In the genomic region with DNA sequence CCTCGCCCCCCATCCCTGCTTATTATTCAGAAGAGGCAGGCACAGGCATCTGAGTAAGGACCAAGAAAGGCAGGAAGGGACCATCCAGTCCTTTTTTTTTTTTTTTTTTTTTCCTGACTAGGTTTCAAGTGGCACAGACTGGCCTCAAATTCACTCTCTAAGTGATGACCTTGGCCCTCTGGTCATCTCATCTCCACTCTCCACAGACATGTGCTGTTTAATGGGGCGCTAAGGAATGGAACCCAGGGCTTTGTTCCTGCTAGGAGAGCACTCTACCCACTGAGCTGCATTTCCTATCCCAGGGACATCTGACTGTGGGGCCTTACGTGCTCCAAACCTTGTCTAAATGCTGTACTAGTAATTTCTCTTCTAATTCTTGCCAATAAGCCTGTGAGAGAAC, we compare ENCODE assay signal across 22 mouse cellular contexts. TPM values are rescaled to one million over a fixed set of nuclear protein-coding genes. Genes with fewer than 3 reads are reported as not detected.
DNase-seq lines count a peak whose midpoint lies in the region; ATAC-seq and TF ChIP-seq lines count a peak whose summit lies in the region.
"Had no signal": no experiment of that assay in that cellular context is flagged by ENCODE, and none has a peak within 500 bp of the region (broad histone marks: within the 10 kb centered on the region; RNA-seq: fewer than 3 reads in every experiment).

No protein-coding gene starts in this region.

- no peak for TF ChIP-seq CTCF in kidney, postnatal 0 days (IDR thresholded peaks at IDR 0.05; ENCODE audit: low read depth)

- no peaks in the 10 kb centered on the region for H3K27me3 ChIP-seq in kidney, embryonic 14.5 days (ENCODE audit: control insufficient read depth, insufficient read depth, low read length)
- H3K27me3 ChIP-seq in kidney, embryonic 16.5 days (ENCODE audit: insufficient read depth, low read length): no peaks in the 10 kb centered on the region
- no peaks in the 10 kb centered on the region for H3K27me3 ChIP-seq in kidney, postnatal 0 days (ENCODE audit: insufficient read depth, low read length)
- H3K27me3 ChIP-seq: CH12.LX, Patski had no signal

- no peak overlapping the region for H3K4me2 ChIP-seq in kidney, embryonic 14.5 days (replicated peaks; ENCODE audit: low read depth, low read length)
- no peak overlapping the region for H3K4me2 ChIP-seq in kidney, embryonic 16.5 days (replicated peaks; ENCODE audit: low read depth, low read length)
- H3K4me2 ChIP-seq in kidney, postnatal 0 days (ENCODE audit: low read length): no peak overlapping the region

- H3K36me3 ChIP-seq in kidney, embryonic 14.5 days (ENCODE audit: control insufficient read depth, insufficient read depth, low read length): no peaks in the 10 kb centered on the region
- H3K36me3 ChIP-seq in kidney, embryonic 16.5 days (ENCODE audit: insufficient read depth, low read length): no peaks in the 10 kb centered on the region
- no peaks in the 10 kb centered on the region for H3K36me3 ChIP-seq in kidney, postnatal 0 days (ENCODE audit: insufficient read depth, low read length)
- H3K36me3 ChIP-seq: G1E had no signal

- H3K27ac ChIP-seq in kidney, embryonic 14.5 days (ENCODE audit: low read depth, low read length): no peak overlapping the region
- no peak overlapping the region for H3K27ac ChIP-seq in kidney, embryonic 16.5 days (ENCODE audit: low read length)
- no peak overlapping the region for H3K27ac ChIP-seq in kidney, postnatal 0 days

- no peak overlapping the region for H3K4me3 ChIP-seq in kidney, embryonic 14.5 days (ENCODE audit: low read length)
- H3K4me3 ChIP-seq in kidney, embryonic 16.5 days (ENCODE audit: low read length): no peak overlapping the region
- no peak overlapping the region for H3K4me3 ChIP-seq in kidney, postnatal 0 days (replicated peaks; ENCODE audit: low read depth, low read length)

- WGBS in kidney, embryonic 14.5 days: 49% methylated on average over 3 of the region's 3 CpGs
- 52% methylated on average over 3 of the region's 3 CpGs for WGBS in kidney, embryonic 16.5 days
- WGBS in kidney, postnatal 0 days: 55% methylated on average over 3 of the region's 3 CpGs

- H3K4me1 ChIP-seq in kidney, embryonic 14.5 days (ENCODE audit: control insufficient read depth, insufficient read depth, low read length): peaks cover 5% of the 10 kb centered on the region
- H3K4me1 ChIP-seq in kidney, embryonic 16.5 days (ENCODE audit: insufficient read depth, low read length): peaks cover 3% of the 10 kb centered on the region; the same call in 1 of the 2 replicates
- peaks cover 6% of the 10 kb centered on the region; the same call in 1 of the 2 replicates for H3K4me1 ChIP-seq in kidney, postnatal 0 days (replicated peaks; ENCODE audit: insufficient read depth, low read length)

- H3K9me3 ChIP-seq in kidney, embryonic 14.5 days (ENCODE audit: control insufficient read depth, low read length): no peaks in the 10 kb centered on the region
- H3K9me3 ChIP-seq in kidney, embryonic 16.5 days (ENCODE audit: low read length): no peaks in the 10 kb centered on the region
- H3K9me3 ChIP-seq in kidney, postnatal 0 days (replicated peaks; ENCODE audit: low read length): no peaks in the 10 kb centered on the region
- H3K9me3 ChIP-seq: G1E had no signal

- 0 out of 2 replicates have a peak, but pooled peaks have one; percentile 72 for ATAC-seq in kidney, embryonic 14.5 days (ENCODE audit: low FRiP score, low TSS enrichment)
- ATAC-seq in kidney, embryonic 16.5 days (ENCODE audit: low FRiP score, low TSS enrichment): peak; percentile 54; the same call in 1 of the 2 replicates
- ATAC-seq in kidney, postnatal 0 days (replicated peaks; ENCODE audit: low FRiP score, low read depth): no peak
- ATAC-seq: activated CD4-positive, CD25-positive, alpha-beta regulatory T cell, adult 4 months; CD4-positive, CD25-positive, alpha-beta regulatory T cell, adult 4 months; Patski had no signal

- no peak overlapping the region for H3K9ac ChIP-seq in kidney, embryonic 14.5 days (ENCODE audit: low read depth, low read length)
- H3K9ac ChIP-seq in kidney, embryonic 16.5 days (replicated peaks; ENCODE audit: low read length): no peak overlapping the region
- no peak overlapping the region for H3K9ac ChIP-seq in kidney, postnatal 0 days (ENCODE audit: low read depth, low read length)

- peak; percentile 3 for DNase-seq in adrenal gland, adult 2 months
- no peak for DNase-seq in adrenal gland, adult 8-10 months
- no peak for DNase-seq in kidney, adult 9 months
- no peak for DNase-seq in kidney, postnatal 4 days
- peak; percentile 36 for DNase-seq in kidney, postnatal 0 days (ENCODE audit: low spot score)
- DNase-seq in kidney, postnatal 36 days: no peak
- DNase-seq: adrenal gland, postnatal 10 days; adrenal gland, postnatal 14 days; adrenal gland, postnatal 25 days; adrenal gland, postnatal 36 days; B cell, adult 2 months; cerebellum, adult 11 months; cerebellum, adult 11-12 months; cerebellum, adult 18-20 months; cerebellum, adult 2 months had no signal

RNA-seq across cellular contexts. Expression of a gene that starts 29.2 kb away (rescaled TPM):
- total RNA-seq in adrenal gland, adult 2 months (2021): 10 to 100 TPM; 56.0 to 71.2 TPM
- 19.5 and 26.5 TPM in 2 replicates for polyA plus RNA-seq in adrenal gland, adult 2 months (2012; rRNA removed)
- 100 to 1,000 TPM in 1 of 4 experiments, 10 to 100 TPM in 3; 62.2 to 107 (median 76.8) TPM for total RNA-seq in adrenal gland, adult 8-10 months (2022)
- 25.0 and 34.8 TPM in 2 replicates for polyA plus RNA-seq in kidney, embryonic 14.5 days (2014; fragmentation: Nextera tagmentation; extraction: Ambion mirVana)
- 15.2 and 20.9 TPM in 2 replicates for polyA plus RNA-seq in kidney, embryonic 16.5 days (2015; fragmentation: Nextera tagmentation; extraction: Ambion mirVana)
- 9.4 and 11.2 TPM in 2 replicates for polyA plus RNA-seq in kidney, postnatal 0 days (2015; fragmentation: Nextera tagmentation; extraction: Ambion mirVana)

Comparison
In these comparisons a context has a peak if more than half of its experiments do, and no peak if none do; other contexts are left out.
1. DNase-seq: peak in adrenal gland, adult 2 months (single experiment) and kidney, postnatal 0 days (single experiment); none in adrenal gland, adult 8-10 months (single experiment), kidney, adult 9 months (single experiment), kidney, postnatal 4 days (0 of 2) and kidney, postnatal 36 days (0 of 2).